Mouse (Mus musculus) gastrocnemius, postnatal 36 days (tissue): ENCODE measurements around the gene Miga1. TPM values are rescaled to one million over a fixed set of nuclear protein-coding genes. Genes with fewer than 3 reads are reported as not detected.

Experiments
- total RNA-seq, 2 experiments: library from RNA; stranded (reverse); gene quantifications; 2 replicates each; pipeline ENCODE4 v1.2.3; 2021

The Miga1 gene
- total RNA-seq, 2 experiments from 2014 or later, result 3.2 to 5.8 TPM

Other genes starting within 250 kb of the Miga1 start
- under 1 TPM; 0.20 to 0.69 TPM for gene Gipc2, start 174.2 kb downstream of the Miga1 start, total RNA-seq
- gene Dnajb4, start 130.1 kb downstream of the Miga1 start, total RNA-seq, result 10 to 100 TPM; 46.6 to 52.2 TPM
- gene Fubp1, start 130.0 kb downstream of the Miga1 start, total RNA-seq, result 10 to 100 TPM; 21.5 to 30.1 TPM
- 100 to 1,000 TPM; 345 to 363 TPM for gene Nexn, start 74.1 kb downstream of the Miga1 start, total RNA-seq
- 10 to 100 TPM; 17.9 to 19.4 TPM for gene Usp33, start 6.1 kb upstream of the Miga1 start, total RNA-seq
- gene Zzz3, start 55.1 kb upstream of the Miga1 start, total RNA-seq, result 10 to 100 TPM; 11.0 to 11.5 TPM